ENCODE assay signal across 8 mouse cellular contexts in the genomic region with DNA sequence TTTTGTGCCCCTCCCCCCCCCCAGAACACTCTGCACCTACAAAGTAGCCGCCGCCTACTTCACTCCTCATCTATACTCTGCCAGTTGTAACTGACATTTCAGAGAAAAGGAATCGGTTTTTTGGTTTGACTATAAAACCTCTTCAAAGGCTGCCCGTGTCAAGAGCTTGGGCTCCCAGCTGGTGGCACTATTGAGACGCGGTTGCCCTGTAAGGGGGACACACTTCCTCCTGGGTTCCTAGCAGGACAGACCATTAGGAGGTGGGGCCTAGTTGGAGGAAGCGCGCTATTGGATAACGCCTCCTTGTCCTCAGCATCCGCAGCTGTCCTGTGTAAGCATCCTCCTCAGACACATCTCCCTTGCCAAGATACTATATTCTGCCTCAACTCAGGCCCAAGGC. TPM values are rescaled to one million over a fixed set of nuclear protein-coding genes. Genes with fewer than 3 reads are reported as not detected.
A peak's percentile ranks its signal among the peaks of the same experiment; 100 is the strongest.
DNase-seq lines count a peak whose midpoint lies in the region; ATAC-seq and TF ChIP-seq lines count a peak whose summit lies in the region.

No protein-coding gene starts in this region.

- H3K36me3 ChIP-seq in heart, embryonic 11.5 days (ENCODE audit: control insufficient read depth, insufficient read depth, low read length): no peaks in the 10 kb centered on the region
- peaks cover 0 to 7% of the 10 kb centered on the region in 2 experiments for H3K36me3 ChIP-seq in CH12.LX (replicated peaks in 1 of 2; ENCODE audit: control insufficient read depth in 1 of 2, insufficient read depth in 1 of 2, low read length in 1 of 2)
- no peaks in the 10 kb centered on the region for H3K36me3 ChIP-seq in hindbrain, embryonic 12.5 days
- no peaks in the 10 kb centered on the region for H3K36me3 ChIP-seq in lung, embryonic 16.5 days (ENCODE audit: control insufficient read depth, insufficient read depth, low read length)

- 0 out of 2 replicates have a peak, but pooled peaks have one; percentile 57 for ATAC-seq in heart, embryonic 11.5 days (replicated peaks; ENCODE audit: insufficient number of reproducible peaks, low FRiP score, low TSS enrichment)
- peak; percentile 76; the same call in 1 of the 2 replicates for ATAC-seq in hindbrain, embryonic 12.5 days (ENCODE audit: low FRiP score)
- ATAC-seq in lung, embryonic 16.5 days (ENCODE audit: low read depth): peak; percentile 80

- H3K79me2 ChIP-seq in CH12.LX (replicated peaks; ENCODE audit: control insufficient read depth, extremely low read depth, insufficient read depth, poor library complexity, severe bottlenecking): no peaks in the 10 kb centered on the region

- DNase-seq in heart, adult 11 months: no peak
- peak; percentile 83 for DNase-seq in CH12.LX (ENCODE audit: extremely low read depth)
- peak; percentile 89 for DNase-seq in embryo, embryonic 10 days (ENCODE audit: low spot score)
- DNase-seq in retina, embryonic 14.5 days (ENCODE audit: low spot score): peak; percentile 79
- no peak for DNase-seq in spleen, adult 12 weeks (ENCODE audit: low spot score)

- H3K27ac ChIP-seq in heart, embryonic 11.5 days (ENCODE audit: low read depth, low read length): no peak overlapping the region
- H3K27ac ChIP-seq in CH12.LX (ENCODE audit: insufficient read depth, low read depth): no peak overlapping the region
- H3K27ac ChIP-seq in hindbrain, embryonic 12.5 days: no peak overlapping the region
- no peak overlapping the region for H3K27ac ChIP-seq in lung, embryonic 16.5 days (ENCODE audit: low read length)

- H3K4me1 ChIP-seq in heart, embryonic 11.5 days (ENCODE audit: control insufficient read depth, insufficient read depth, low read length): 0 out of 2 replicates have a peak, but pooled peaks cover 3% of the 10 kb centered on the region
- H3K4me1 ChIP-seq in CH12.LX (ENCODE audit: control insufficient read depth in 1 of 2, insufficient read depth in 2 of 2): peaks cover 19 to 44% of the 10 kb centered on the region in 2 experiments; a peak in 3 of 4 replicates
- peaks cover 26% of the 10 kb centered on the region for H3K4me1 ChIP-seq in hindbrain, embryonic 12.5 days
- H3K4me1 ChIP-seq in lung, embryonic 16.5 days (replicated peaks; ENCODE audit: control insufficient read depth, insufficient read depth, low read length): peaks cover 11% of the 10 kb centered on the region

- peak overlapping the region; percentile 20 for H3K4me2 ChIP-seq in heart, embryonic 11.5 days
- no peak overlapping the region for H3K4me2 ChIP-seq in CH12.LX (ENCODE audit: insufficient read depth, low read depth, poor library complexity, severe bottlenecking)
- peak overlapping the region; percentile 20; the same call in 1 of the 2 replicates for H3K4me2 ChIP-seq in hindbrain, embryonic 12.5 days (replicated peaks)
- no peak overlapping the region for H3K4me2 ChIP-seq in lung, embryonic 16.5 days (ENCODE audit: low read depth, low read length)

- no peak overlapping the region for H3K4me3 ChIP-seq in heart, embryonic 11.5 days (ENCODE audit: low read depth, low read length)
- H3K4me3 ChIP-seq in CH12.LX (replicated peaks in 1 of 3; ENCODE audit: low read depth in 2 of 3, low read length in 2 of 3, poor library complexity in 1 of 3): no peak overlapping the region
- no peak overlapping the region for H3K4me3 ChIP-seq in hindbrain, embryonic 12.5 days
- no peak overlapping the region for H3K4me3 ChIP-seq in lung, embryonic 16.5 days (ENCODE audit: low read length)

- peak in 1 of 2 experiments; percentile 97; a peak in 2 of 4 replicates for TF ChIP-seq CTCF in CH12.LX (conservative IDR thresholded peaks at IDR 0.05 in 1 of 2, IDR thresholded peaks at IDR 0.05 in 1 of 2; ENCODE audit: low read depth in 2 of 2, low read length in 2 of 2)

- no peak overlapping the region for H3K9ac ChIP-seq in heart, embryonic 11.5 days (ENCODE audit: low read depth, low read length)
- peak overlapping the region; percentile 3; the same call in 1 of the 2 replicates for H3K9ac ChIP-seq in CH12.LX (ENCODE audit: insufficient read depth, low read depth)
- peak overlapping the region; percentile 4; the same call in 1 of the 2 replicates for H3K9ac ChIP-seq in hindbrain, embryonic 12.5 days
- H3K9ac ChIP-seq in lung, embryonic 16.5 days (ENCODE audit: low read length): no peak overlapping the region

- TF ChIP-seq EP300 in CH12.LX (IDR thresholded peaks at IDR 0.05; ENCODE audit: low read length): peak; percentile 53

- peaks cover 22% of the 10 kb centered on the region for H3K27me3 ChIP-seq in heart, embryonic 11.5 days (ENCODE audit: control insufficient read depth, insufficient read depth, low read length)
- no peaks in the 10 kb centered on the region for H3K27me3 ChIP-seq in CH12.LX (replicated peaks)
- H3K27me3 ChIP-seq in hindbrain, embryonic 12.5 days: peaks cover 9% of the 10 kb centered on the region
- H3K27me3 ChIP-seq in lung, embryonic 16.5 days (ENCODE audit: control insufficient read depth, insufficient read depth, low read depth, low read length): no peaks in the 10 kb centered on the region

- WGBS in heart, embryonic 11.5 days (ENCODE audit: insufficient replicate concordance): 5% methylated on average over 10 of the region's 10 CpGs
- WGBS in hindbrain, embryonic 12.5 days: 3% methylated on average over 10 of the region's 10 CpGs
- 3% methylated on average over 10 of the region's 10 CpGs for WGBS in lung, embryonic 16.5 days

- peak; percentile 98 for TF ChIP-seq RAD21 in CH12.LX (IDR thresholded peaks at IDR 0.05; ENCODE audit: low read depth, low read length)

- TF ChIP-seq POLR2A in CH12.LX (IDR thresholded peaks at IDR 0.05; ENCODE audit: low read depth, low read length): no peak

- dilution Hi-C loops in CH12.LX (cut with MboI; ENCODE audit: extremely low pct_ligation_motif_present, extremely low pct_unique_long_range_greater_than_20kb, low sequenced_read_pairs): no loop called here

- in situ Hi-C loops in CH12.LX (cut with MboI; ENCODE audit: low pct_ligation_motif_present, low pct_unique_long_range_greater_than_20kb, low sequenced_read_pairs): loop anchor here (5.0 to 25.0 kb wide), 4 partner anchors 62 to 352 kb away; a partner anchor contains a TSS

- no peaks in the 10 kb centered on the region for H3K9me3 ChIP-seq in heart, embryonic 11.5 days (replicated peaks; ENCODE audit: control insufficient read depth, low read length)
- no peaks in the 10 kb centered on the region for H3K9me3 ChIP-seq in CH12.LX (replicated peaks; ENCODE audit: low read length)
- H3K9me3 ChIP-seq in hindbrain, embryonic 12.5 days (replicated peaks): no peaks in the 10 kb centered on the region
- no peaks in the 10 kb centered on the region for H3K9me3 ChIP-seq in lung, embryonic 16.5 days (ENCODE audit: control insufficient read depth, low read length)

TF ChIP-seq in CH12.LX, 34 proteins besides CTCF, POLR2A, EP300 and RAD21 (continues in another document):
- no peak for TF ChIP-seq ZKSCAN1 (IDR thresholded peaks at IDR 0.05; ENCODE audit: borderline replicate concordance, low read depth, low read length)
- TF ChIP-seq NRF1 (IDR thresholded peaks at IDR 0.05; ENCODE audit: low read depth, low read length): no peak
- peak; percentile 76 for TF ChIP-seq IRF4 (IDR thresholded peaks at IDR 0.05; ENCODE audit: low read depth, low read length)
- peak; percentile 42; the same call in 1 of the 2 replicates for TF ChIP-seq HCFC1 (IDR thresholded peaks at IDR 0.05; ENCODE audit: low read depth, low read length)
- TF ChIP-seq ETS1 (conservative IDR thresholded peaks at IDR 0.05; ENCODE audit: low read depth, low read length): 0 out of 2 replicates have a peak, but pooled peaks have one; percentile 31
- TF ChIP-seq CHD1 (IDR thresholded peaks at IDR 0.05; ENCODE audit: low read depth, low read length): no peak
- no peak; the same call in 1 of the 2 replicates for TF ChIP-seq MEF2A (IDR thresholded peaks at IDR 0.05; ENCODE audit: borderline replicate concordance, low read depth, low read length)
- no peak for TF ChIP-seq USF2 (conservative IDR thresholded peaks at IDR 0.05; ENCODE audit: low read depth, low read length)
- TF ChIP-seq RCOR1 (conservative IDR thresholded peaks at IDR 0.05; ENCODE audit: low read depth, low read length): no peak
- no peak for TF ChIP-seq ZNF384 (IDR thresholded peaks at IDR 0.05; ENCODE audit: low read depth, low read length)
- TF ChIP-seq ZMIZ1 (IDR thresholded peaks at IDR 0.05; ENCODE audit: low read depth, low read length): no peak
- TF ChIP-seq CHD2 (IDR thresholded peaks at IDR 0.05; ENCODE audit: low read length): no peak
- TF ChIP-seq BHLHE40 (IDR thresholded peaks at IDR 0.05; ENCODE audit: low read depth, low read length): peak; percentile 41; the same call in 1 of the 2 replicates
- no peak for TF ChIP-seq MXI1 (IDR thresholded peaks at IDR 0.05; ENCODE audit: low read depth, low read length)
- TF ChIP-seq MAFK (IDR thresholded peaks at IDR 0.05; ENCODE audit: insufficient replicate concordance, low read length): no peak
- no peak for TF ChIP-seq MAX (IDR thresholded peaks at IDR 0.05; ENCODE audit: low read length)
- peak; percentile 69 for TF ChIP-seq SIN3A (IDR thresholded peaks at IDR 0.05; ENCODE audit: low read length)

RNA-seq across cellular contexts. Expression of a gene that starts 10.9 kb away (rescaled TPM):
- 42.1 and 48.2 TPM in 2 replicates for polyA plus RNA-seq in heart, embryonic 11.5 days (2014; fragmentation: Nextera tagmentation; extraction: Ambion mirVana)
- total RNA-seq in CH12.LX (2012; rRNA removed): 72.1 and 84.9 TPM in 2 replicates
- 67.1 and 84.1 TPM in 2 replicates for total RNA-seq in CH12.LX (2014; rRNA removed)
- polyA plus RNA-seq in CH12.LX (2012; ENCODE audit: insufficient read length, low read depth): 82.1 and 87.2 TPM in 2 replicates
- polyA plus RNA-seq in hindbrain, embryonic 12.5 days (2016; fragmentation: Nextera tagmentation; extraction: Ambion mirVana): 87.8 and 99.9 TPM in 2 replicates
- 89.4 and 90.1 TPM in 2 replicates for polyA plus RNA-seq in lung, embryonic 16.5 days (2015; fragmentation: Nextera tagmentation; extraction: Ambion mirVana)

RNA-seq across cellular contexts. Expression of a gene that starts 21.3 kb away (rescaled TPM):
- polyA plus RNA-seq in heart, embryonic 11.5 days (2014; fragmentation: Nextera tagmentation; extraction: Ambion mirVana): 0.31 and 0.50 TPM in 2 replicates
- total RNA-seq in CH12.LX (2012; rRNA removed) (11.8 and 12.8 TPM in 2 replicates), CH12.LX (2014; rRNA removed) (10.0 and 11.4 TPM in 2 replicates)
- polyA plus RNA-seq in CH12.LX (2012; ENCODE audit: insufficient read length, low read depth): 16.4 and 21.0 TPM in 2 replicates
- 4.2 and 10.2 TPM in 2 replicates for polyA plus RNA-seq in hindbrain, embryonic 12.5 days (2016; fragmentation: Nextera tagmentation; extraction: Ambion mirVana)
- polyA plus RNA-seq in lung, embryonic 16.5 days (2015; fragmentation: Nextera tagmentation; extraction: Ambion mirVana): 0.21 TPM in 1 of 2 replicates, not detected in the other

RNA-seq across cellular contexts. Expression of a gene that starts 59.7 kb away (rescaled TPM):
- polyA plus RNA-seq in heart, embryonic 11.5 days (2014; fragmentation: Nextera tagmentation; extraction: Ambion mirVana): 17.6 and 27.3 TPM in 2 replicates
- total RNA-seq in CH12.LX (2012; rRNA removed): 213 and 339 TPM in 2 replicates
- total RNA-seq in CH12.LX (2014; rRNA removed): 177 and 188 TPM in 2 replicates
- 118 and 145 TPM in 2 replicates for polyA plus RNA-seq in CH12.LX (2012; ENCODE audit: insufficient read length, low read depth)
- polyA plus RNA-seq in hindbrain, embryonic 12.5 days (2016; fragmentation: Nextera tagmentation; extraction: Ambion mirVana): 3.9 and 5.4 TPM in 2 replicates
- polyA plus RNA-seq in lung, embryonic 16.5 days (2015; fragmentation: Nextera tagmentation; extraction: Ambion mirVana): 4.6 and 5.7 TPM in 2 replicates

Comparison
In these comparisons a context has a peak if more than half of its experiments do, and no peak if none do; other contexts are left out.
1. H3K4me2 ChIP-seq: peak in heart, embryonic 11.5 days (single experiment) and hindbrain, embryonic 12.5 days (single experiment); none in CH12.LX (single experiment) and lung, embryonic 16.5 days (single experiment).
2. H3K9ac ChIP-seq: peak in CH12.LX (single experiment) and hindbrain, embryonic 12.5 days (single experiment); none in heart, embryonic 11.5 days (single experiment) and lung, embryonic 16.5 days (single experiment).
3. DNase-seq: peak in CH12.LX (single experiment), embryo, embryonic 10 days (single experiment) and retina, embryonic 14.5 days (single experiment); none in heart, adult 11 months (single experiment) and spleen, adult 12 weeks (single experiment).
4. Peak in every context shown above with its lines, with median percentiles within 50 percentile points of each other: ATAC-seq.